Mouse (Mus musculus) adrenal gland, adult (tissue): ENCODE results near the gene Psmc3.

Source experiments
- DNase-seq, 2 experiments: peaks; one replicate each; pipeline ENCODE4 v3.0.0; 2022 to 2023; ENCODE audit warnings: low spot score in 1 of 2; ENCODE audit not compliant: inconsistent age in 2 of 2

Psmc3 gene

GRCm38 (mm10) chr2:91080784-91081513, 27.1 kb downstream of the Psmc3 start:
- peak in 1 of 2 experiments; percentile 35 for DNase-seq

DNA sequence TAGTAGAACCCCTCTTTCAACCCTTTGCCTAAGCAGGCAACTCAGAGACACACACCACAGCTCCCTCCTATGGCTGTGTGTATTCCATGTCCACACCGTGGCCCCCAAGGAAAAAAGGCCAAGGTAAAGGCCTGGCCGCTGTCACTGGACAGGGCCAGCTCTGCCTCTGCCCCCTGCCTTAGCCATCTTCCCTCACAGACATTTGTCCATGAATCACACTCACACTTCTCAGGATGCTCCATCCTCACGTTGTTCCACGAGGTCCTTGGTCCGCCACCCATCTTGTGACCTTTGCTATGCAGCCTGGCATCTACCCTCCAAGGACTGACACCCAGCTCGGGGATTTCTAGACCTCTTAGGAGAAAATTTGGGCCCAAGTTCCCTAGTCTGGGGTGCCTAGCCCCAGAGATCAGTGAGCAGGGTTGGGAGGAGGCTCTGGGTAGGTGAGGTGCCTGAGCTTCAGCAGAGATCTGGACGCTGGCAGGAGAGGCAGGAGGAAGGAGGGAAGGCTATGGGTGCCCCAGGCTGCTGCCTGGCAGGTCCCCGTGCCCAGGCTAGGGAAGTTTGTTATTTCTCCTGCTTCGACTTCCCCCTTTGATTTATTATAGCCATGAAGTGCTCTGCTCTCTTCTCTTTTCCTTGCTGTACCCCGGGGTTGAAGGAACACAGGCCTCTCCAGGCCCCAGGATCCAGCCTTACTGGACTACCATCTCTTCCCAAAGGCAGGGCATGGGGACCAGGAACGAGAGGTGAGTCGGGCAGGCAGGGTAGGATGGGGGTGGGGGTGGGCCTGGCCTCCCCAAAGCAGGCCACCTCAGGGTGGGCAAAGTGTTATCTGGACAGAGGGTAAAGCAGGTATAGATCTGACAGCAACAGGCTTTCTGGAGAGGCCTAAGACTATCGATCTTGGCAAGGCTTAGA, 28.2 kb downstream of the Psmc3 start, which contains the start of gene Spi1:
Spi1 (plus strand) TSS at position 616 of the 921 bp plus-strand sequence.
- peak in 1 of 2 experiments; percentile 32 for DNase-seq

DNA sequence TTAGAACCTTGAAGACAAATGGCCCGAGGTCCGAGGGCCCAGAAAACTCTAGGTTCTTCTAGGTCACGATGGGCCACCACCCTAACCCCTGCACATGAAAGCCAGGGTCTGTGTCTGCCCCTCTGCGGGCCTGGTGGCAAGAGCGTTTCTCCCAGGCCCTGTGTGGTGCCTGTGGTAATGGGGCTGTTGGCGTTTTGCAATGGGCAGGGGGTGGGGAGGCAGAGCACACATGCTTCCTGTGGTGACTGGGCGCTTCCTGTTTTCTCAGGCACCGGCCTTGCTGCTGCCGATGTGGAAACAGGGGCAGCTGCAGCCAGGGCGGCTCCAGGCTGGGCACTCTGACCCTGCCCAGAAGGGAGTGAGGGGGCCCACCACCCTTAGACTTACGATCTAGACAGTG, 29.0 kb downstream of the Psmc3 start:
- DNase-seq = peak; percentile 51 to 74

- DNase-seq = peak in 1 of 2 experiments; percentile 28
Measured at GRCm38 (mm10) chr2:91083366-91083940, 29.6 kb downstream of the Psmc3 start.

- peak in 1 of 2 experiments; percentile 52 for DNase-seq
Measured at GRCm38 (mm10) chr2:91084179-91084820, 30.5 kb downstream of the Psmc3 start.

- DNase-seq = no peak
Measured at GRCm38 (mm10) chr2:91085494-91086391, 31.9 kb downstream of the Psmc3 start.

DNA sequence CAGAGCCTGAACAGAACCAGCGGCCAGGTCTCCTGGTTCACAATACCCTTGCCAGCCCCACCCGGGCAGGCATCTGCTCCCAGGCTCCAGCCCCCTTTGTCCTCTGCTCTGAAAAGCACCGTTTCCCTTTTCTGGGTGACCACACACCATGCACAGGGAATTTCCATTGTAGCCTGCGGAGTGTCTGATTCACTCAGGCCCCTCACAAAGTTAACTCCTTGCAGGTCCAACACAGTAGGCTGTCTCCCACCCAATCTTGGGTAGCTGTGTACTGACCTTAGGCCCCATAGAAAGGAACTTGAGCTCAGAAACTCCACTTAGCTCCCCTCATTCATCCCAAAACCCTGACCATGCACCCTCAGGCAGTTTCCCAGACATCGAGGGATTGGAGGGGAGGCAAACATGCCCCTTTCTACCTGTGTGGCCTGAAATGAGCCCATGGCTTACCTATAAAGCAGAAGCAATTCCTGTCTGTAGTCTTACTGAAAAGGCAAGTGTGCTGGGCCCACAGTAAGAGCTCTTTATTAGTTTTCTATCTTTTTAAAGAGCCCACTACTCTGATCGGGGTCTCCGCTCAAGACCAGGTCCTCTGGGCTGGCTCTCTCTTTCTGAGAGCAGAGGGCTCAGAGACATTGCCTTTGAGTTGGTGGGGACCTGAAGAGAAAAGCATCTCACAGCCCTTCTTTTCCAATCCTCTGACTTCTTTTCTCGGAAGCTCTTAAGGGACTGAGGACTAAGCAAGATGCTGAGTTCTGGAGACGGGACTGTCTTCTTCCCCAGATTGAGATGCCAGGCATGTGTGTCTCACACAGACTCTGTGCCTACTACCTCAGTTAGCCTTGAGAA, 32.8 kb downstream of the Psmc3 start:
- peak in 1 of 2 experiments; percentile 46 for DNase-seq

GRCm38 (mm10) chr2:91087453-91087852, 33.6 kb downstream of the Psmc3 start:
- DNase-seq = peak in 1 of 2 experiments; percentile 18

- DNase-seq = no peak
Measured at GRCm38 (mm10) chr2:91088987-91089386, 35.2 kb downstream of the Psmc3 start.

DNA sequence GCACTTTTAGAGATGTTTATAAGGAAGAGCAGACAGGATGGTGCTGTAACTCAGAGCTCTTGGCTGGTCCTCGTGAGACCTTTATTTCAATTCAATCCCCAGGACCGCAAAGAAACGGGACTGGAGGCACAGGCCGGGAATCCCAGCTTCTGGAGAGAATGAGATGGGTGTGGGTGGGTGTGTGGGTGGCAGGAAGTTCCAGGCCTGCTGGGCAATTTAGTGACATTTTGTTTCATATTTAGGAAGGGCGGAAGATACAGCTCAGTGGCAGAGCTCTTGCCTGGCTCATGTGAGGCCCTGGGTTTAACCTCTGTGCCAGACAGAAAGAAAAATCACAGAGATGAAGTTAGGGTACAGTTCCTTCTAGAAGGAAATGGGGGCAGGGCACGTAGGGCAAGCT, 36.4 kb downstream of the Psmc3 start:
- no peak for DNase-seq

- DNase-seq = no peak
Measured at GRCm38 (mm10) chr2:91090827-91091226, 37.0 kb downstream of the Psmc3 start.

DNA sequence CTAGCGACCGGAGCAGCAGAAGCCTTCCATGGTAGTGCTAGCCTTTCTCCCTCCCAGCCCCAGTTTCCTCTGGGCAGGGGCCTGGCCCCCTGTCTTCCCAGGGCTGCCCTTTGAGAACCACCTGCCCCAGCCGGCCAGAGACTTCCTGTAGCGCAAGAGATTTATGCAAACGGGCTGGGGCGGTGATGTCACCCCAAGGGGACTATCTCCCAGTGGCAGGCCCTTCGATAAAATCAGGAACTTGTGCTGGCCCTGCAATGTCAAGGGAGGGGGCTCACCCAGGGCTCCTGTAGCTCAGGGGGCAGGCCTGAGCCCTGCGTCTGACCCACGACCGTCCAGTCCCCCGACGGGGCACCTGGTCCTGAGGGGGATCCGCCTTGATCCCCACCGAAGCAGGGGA, 42.7 kb downstream of the Psmc3 start:
- peak in 1 of 2 experiments; percentile 46 for DNase-seq

GRCm38 (mm10) chr2:91097015-91097414, 43.2 kb downstream of the Psmc3 start:
- DNase-seq = no peak

DNA sequence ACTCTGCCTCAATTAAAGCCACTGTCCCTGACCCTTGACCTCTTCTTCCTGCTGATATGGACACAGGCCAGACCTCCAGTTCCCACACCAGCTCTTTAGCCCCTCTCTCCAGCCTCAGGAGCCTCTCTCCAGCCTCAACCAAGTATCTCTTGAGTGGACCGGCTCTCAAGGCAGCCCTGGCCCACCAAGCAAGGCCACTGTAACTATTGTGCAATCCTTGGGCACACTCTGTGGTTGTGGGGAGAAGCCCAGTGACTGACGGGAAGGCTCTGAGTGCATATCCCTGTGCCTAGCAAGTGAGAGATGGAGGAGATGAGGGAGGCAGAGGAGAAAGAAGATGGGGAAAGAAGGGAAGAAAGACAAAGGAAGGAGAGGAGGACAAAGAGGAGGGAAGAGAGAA, 44.3 kb downstream of the Psmc3 start:
- peak; percentile 53 to 78 for DNase-seq

DNA sequence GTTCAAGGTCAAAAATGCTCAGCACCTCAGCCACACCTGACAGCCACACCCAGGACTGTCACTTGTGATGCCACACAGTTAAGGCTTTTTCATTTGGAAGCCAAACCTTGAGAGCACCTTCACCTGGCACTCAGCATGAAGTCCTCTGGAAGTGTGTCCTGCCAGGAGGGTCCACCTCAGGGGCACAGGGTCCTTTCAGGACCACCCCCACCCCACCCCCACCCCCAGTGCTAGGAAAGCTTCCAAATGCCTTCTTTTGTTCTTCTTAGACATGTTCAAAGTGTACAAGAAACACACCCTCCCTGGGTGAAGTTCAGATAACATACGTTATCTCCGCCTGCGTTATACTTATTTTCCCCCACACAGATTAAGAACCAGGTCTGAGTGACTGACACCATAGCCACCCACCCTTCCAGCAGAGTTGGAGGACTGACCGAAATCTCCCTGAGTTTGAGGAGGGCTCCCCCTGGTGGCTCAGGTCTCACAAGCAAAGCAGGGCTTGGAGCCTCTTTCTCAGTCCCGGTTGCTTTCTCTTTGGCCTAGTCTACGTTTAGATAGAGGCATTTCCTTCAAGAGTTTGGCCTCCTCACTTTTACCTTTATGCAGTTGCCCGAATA, 47.4 kb downstream of the Psmc3 start:
- DNase-seq = peak; percentile 87 to 96

- DNase-seq = no peak
Measured at GRCm38 (mm10) chr2:91108156-91108555, 54.3 kb downstream of the Psmc3 start.

DNA sequence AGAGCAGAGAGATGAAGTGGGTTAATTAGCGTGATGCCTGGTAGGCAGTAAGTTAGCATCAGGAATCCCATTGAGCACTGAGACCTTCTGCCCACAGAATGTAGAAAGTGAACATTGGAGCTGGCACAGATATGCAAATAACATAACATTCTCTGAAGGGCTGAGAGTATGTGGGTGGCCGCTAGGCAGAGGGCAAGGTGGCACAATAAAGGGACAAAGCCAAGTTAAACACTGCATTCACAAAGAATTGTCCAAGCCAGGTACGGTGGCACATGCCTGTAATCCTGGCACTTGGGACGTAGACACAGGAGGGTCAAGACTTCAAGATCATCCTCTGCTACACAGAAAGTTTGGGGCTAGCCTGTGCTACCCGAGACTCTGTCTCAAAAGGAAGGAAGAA, 55.4 kb downstream of the Psmc3 start:
- DNase-seq = no peak

DNA sequence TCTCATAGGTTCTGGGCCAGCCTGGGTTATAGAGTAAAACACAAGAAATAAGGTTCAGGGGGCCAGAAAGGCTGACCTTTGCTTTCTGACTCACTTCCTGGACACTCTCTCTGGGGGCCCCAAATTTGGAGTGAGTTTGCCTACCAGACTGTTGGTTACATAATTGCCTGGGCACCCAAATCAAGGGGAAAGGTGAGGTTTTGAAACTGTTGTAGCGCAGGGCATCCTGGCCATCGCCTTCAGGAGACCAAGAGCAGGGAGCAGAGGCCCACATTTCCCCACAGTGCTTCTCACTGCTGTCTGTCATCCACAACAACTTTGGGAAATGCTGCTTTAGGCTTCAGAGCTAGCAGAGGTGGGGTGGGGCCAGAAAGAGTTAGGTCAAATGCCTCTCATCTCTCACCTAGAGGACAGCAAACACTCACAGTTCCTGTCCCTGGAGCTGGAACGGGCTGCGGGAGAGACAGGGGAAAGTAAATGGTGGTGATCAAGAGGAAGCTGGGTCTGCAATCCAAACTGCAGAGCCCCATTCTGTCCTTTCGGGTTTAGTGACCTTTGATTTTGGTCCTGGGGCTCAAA, 56.1 kb downstream of the Psmc3 start:
- peak in 1 of 2 experiments; percentile 56 for DNase-seq
